ENCODE assay signal across 28 mouse cellular contexts in genomic region chr19:22965470-22965869, GRCm38 (mm10).
DNase-seq lines count a peak whose midpoint lies in the region; TF ChIP-seq lines count a peak whose summit lies in the region.
"Had no signal": no experiment of that assay in that cellular context is flagged by ENCODE, and none has a peak within 500 bp of the region (broad histone marks: within the 10 kb centered on the region; RNA-seq: fewer than 3 reads in every experiment).

No protein-coding gene starts in this region.

- no peak for TF ChIP-seq CTCF in left cerebral cortex, adult 2 months (IDR thresholded peaks at IDR 0.05)

- intact Hi-C loops in left cerebral cortex, adult 2 months (cut with DNase I): no loop called here

- peak; percentile 18 for DNase-seq in cerebellum, adult 9-10 months
- no peak for DNase-seq in cerebellum, adult 8-10 months
- peak; percentile 43 for DNase-seq in layer of hippocampus, adult 11-12 months (ENCODE audit: low spot score)
- DNase-seq in layer of hippocampus, postnatal 25 days (ENCODE audit: extremely low spot score in 1 of 2, low spot score in 1 of 2): no peak
- peak in 1 of 2 experiments; percentile 63 for DNase-seq in left cerebral cortex, adult 2 months (ENCODE audit: extremely low spot score in 1 of 2, low spot score in 2 of 2)
- no peak for DNase-seq in left cerebral cortex, adult 11 months (ENCODE audit: low spot score)
- DNase-seq in brain, adult 2 months (ENCODE audit: low read depth, low spot score): peak; percentile 79
- DNase-seq: adrenal gland, adult 2 months; adrenal gland, postnatal 36 days; cerebellum, adult 2 months; cerebellum, postnatal 36 days; gastrocnemius, postnatal 14 days; kidney, adult 2 months; kidney, postnatal 36 days; lung, embryonic 14.5 days; lung, postnatal 14 days; midbrain, embryonic 14.5 days; spleen, adult 18-20 months; thymus, postnatal 14 days had no signal

- H3K4me3 ChIP-seq in left cerebral cortex, adult 2 months: no peak overlapping the region
- H3K4me3 ChIP-seq: forebrain, embryonic 13.5 days; heart, embryonic 10.5 days; heart, embryonic 15.5 days; hindbrain, embryonic 12.5 days; intestine, embryonic 15.5 days; limb, embryonic 12.5 days; liver, embryonic 15.5 days; neural tube, embryonic 15.5 days had no signal

- H3K27ac ChIP-seq in left cerebral cortex, adult 2 months: peak overlapping the region; percentile 32; the same call in 1 of the 2 replicates
- H3K27ac ChIP-seq: forebrain, embryonic 13.5 days; heart, embryonic 10.5 days; heart, embryonic 15.5 days; hindbrain, embryonic 12.5 days; hindbrain, postnatal 0 days; intestine, embryonic 15.5 days; limb, embryonic 12.5 days; liver, embryonic 15.5 days; neural tube, embryonic 15.5 days had no signal

Comparison
In these comparisons a context has a peak if more than half of its experiments do, and no peak if none do; other contexts are left out.
1. DNase-seq: peak in cerebellum, adult 9-10 months (single experiment), layer of hippocampus, adult 11-12 months (single experiment) and brain, adult 2 months (single experiment); none in cerebellum, adult 8-10 months (single experiment), layer of hippocampus, postnatal 25 days (0 of 2) and left cerebral cortex, adult 11 months (single experiment).